Mouse (Mus musculus) liver, adult 2 months (tissue): ENCODE measurements around the gene Gm49378. TPM values are rescaled to one million over a fixed set of nuclear protein-coding genes. Genes with fewer than 3 reads are reported as not detected.
A peak's percentile ranks its signal among the peaks of the same experiment; 100 is the strongest.

ENCODE experiments used
- DNase-seq: peaks from one replicate; pipeline ENCODE4 v3.0.0-alpha.2; 2011; ENCODE audit warnings: low read depth, low spot score; ENCODE audit errors: extremely low read depth
- H3K27ac ChIP-seq: fragments of 200-500 bp; replicated peaks from 2 replicates; pipeline ENCODE4 v1.5.1; 2012; ENCODE audit warnings: low read depth, mild to moderate bottlenecking, control low read depth, inconsistent platforms, low read length; ENCODE audit not compliant: insufficient read depth
- H3K27me3 ChIP-seq: fragments of 200-500 bp; 2 replicates; pipeline ENCODE4 v1.6.1; 2012; ENCODE audit warnings: mild to moderate bottlenecking, moderate library complexity, low read length, inconsistent platforms; ENCODE audit not compliant: control insufficient read depth, insufficient read depth
- H3K36me3 ChIP-seq: fragments of 200-500 bp; 2 replicates; pipeline ENCODE4 v1.6.1; 2012; ENCODE audit warnings: low read length, inconsistent platforms; ENCODE audit not compliant: control insufficient read depth, insufficient read depth
- H3K4me1 ChIP-seq: fragments of 200-500 bp; 2 replicates; pipeline ENCODE4 v1.6.1; 2011; ENCODE audit warnings: low read length; ENCODE audit not compliant: control insufficient read depth, insufficient read depth
- H3K4me3 ChIP-seq: fragments of 200-500 bp; 2 replicates; pipeline ENCODE4 v1.5.1; 2011; ENCODE audit warnings: low read depth, mild to moderate bottlenecking, control low read depth, low read length, moderate library complexity; ENCODE audit not compliant: insufficient read depth
- H3K79me2 ChIP-seq: fragments of 200-500 bp; 2 replicates; pipeline ENCODE4 v1.6.1; 2012; ENCODE audit warnings: inconsistent platforms, mild to moderate bottlenecking, low read length, moderate library complexity; ENCODE audit not compliant: control insufficient read depth, insufficient read depth
- H3K9ac ChIP-seq: fragments of 200-500 bp; 2 replicates; pipeline ENCODE4 v1.6.1; 2012; ENCODE audit warnings: low read depth, mild to moderate bottlenecking, control low read depth, inconsistent platforms, low read length
- CTCF ChIP-seq: fragments of 200-500 bp; IDR thresholded peaks from 2 replicates; pipeline ENCODE4 v1.5.1; 2011; ENCODE audit warnings: low read depth, low read length, control low read depth
- POLR2A ChIP-seq: fragments of 200-500 bp; IDR thresholded peaks from 2 replicates; pipeline ENCODE4 v1.6.1; 2011; ENCODE audit warnings: low read length, control low read depth; ENCODE audit not compliant: insufficient read depth; ENCODE audit errors: extremely low read depth
- WGBS: fragments of 180-500 bp; shearing (Covaris S2); methylation state at CpG from one replicate; pipeline ENCODE4 v1.1.7; 2018; 5-methylcytosine and 5-hydroxymethylcytosine counted together
- polyA plus RNA-seq: library from polyadenylated mRNA; depleted of rRNA; stranded (reverse); fragments of >200 nt; gene quantifications from 2 replicates; pipeline ENCODE4 v1.2.3, GENCODE M21; 2012
- total RNA-seq: library from RNA; depleted of rRNA; stranded (reverse); fragments of >200 nt; gene quantifications from 2 replicates; pipeline ENCODE4 v1.2.3, GENCODE M21; 2014

Gm49378 gene
- total and polyA plus RNA-seq, 2 experiments: 2.1 to 7.9 TPM

- WGBS: 16% methylated on average over 8 of the region's 8 CpGs
- Histone ChIP-seq H3K36me3 (peaks cover 11% of the 10 kb centered on the region), H3K4me1 (peaks cover 14% of the 10 kb centered on the region)
These were observed 5.0 kb upstream of the Gm49378 start for GRCm38 (mm10) chr14:55642679-55643059.

DNA sequence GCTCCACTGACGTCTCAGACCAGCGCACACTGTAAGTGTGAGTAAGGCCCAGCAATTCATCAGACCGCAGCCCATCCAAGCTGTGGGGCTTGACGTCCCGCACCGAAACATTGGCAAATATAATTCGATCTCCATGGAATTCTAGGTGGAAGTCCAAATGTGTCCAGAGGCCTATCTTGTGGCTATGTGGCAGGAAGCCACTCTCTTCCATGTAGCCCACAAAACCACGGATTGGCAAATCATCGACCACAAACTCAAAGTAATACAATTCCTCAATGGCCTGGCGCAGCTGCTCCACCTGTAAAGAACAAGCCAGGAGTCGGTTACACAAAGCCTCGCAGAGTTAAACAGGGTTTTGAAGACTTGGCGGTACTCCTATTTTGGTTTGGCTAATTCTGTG is 3.6 kb upstream of the Gm49378 start:
- no peaks in the 10 kb centered on the region for H3K27me3 ChIP-seq
- no peak for TF ChIP-seq CTCF
- no peak for TF ChIP-seq POLR2A
- H3K4me1 ChIP-seq: peaks cover 14% of the 10 kb centered on the region
- H3K79me2 ChIP-seq: peaks cover 18% of the 10 kb centered on the region; the same call in 1 of the 2 replicates
- H3K4me3 ChIP-seq: no peak overlapping the region
- WGBS: 96% methylated on average over 13 of the region's 13 CpGs
- no peak overlapping the region for H3K9ac ChIP-seq
- no peak for DNase-seq
- peaks cover 14% of the 10 kb centered on the region for H3K36me3 ChIP-seq
- H3K27ac ChIP-seq: no peak overlapping the region

More at GRCm38 (mm10) chr14:55642679-55643059, 5.0 kb upstream of the Gm49378 start:
- H3K27me3 ChIP-seq: no peaks in the 10 kb centered on the region
- TF ChIP-seq CTCF (no peak), POLR2A (no peak)
- peak overlapping the region; percentile 93 for H3K9ac ChIP-seq
- H3K79me2 ChIP-seq: peaks cover 18% of the 10 kb centered on the region; the same call in 1 of the 2 replicates
- H3K27ac ChIP-seq: peak overlapping the region; percentile 96
- peak overlapping the region; percentile 90 for H3K4me3 ChIP-seq
- no peak for DNase-seq

DNA sequence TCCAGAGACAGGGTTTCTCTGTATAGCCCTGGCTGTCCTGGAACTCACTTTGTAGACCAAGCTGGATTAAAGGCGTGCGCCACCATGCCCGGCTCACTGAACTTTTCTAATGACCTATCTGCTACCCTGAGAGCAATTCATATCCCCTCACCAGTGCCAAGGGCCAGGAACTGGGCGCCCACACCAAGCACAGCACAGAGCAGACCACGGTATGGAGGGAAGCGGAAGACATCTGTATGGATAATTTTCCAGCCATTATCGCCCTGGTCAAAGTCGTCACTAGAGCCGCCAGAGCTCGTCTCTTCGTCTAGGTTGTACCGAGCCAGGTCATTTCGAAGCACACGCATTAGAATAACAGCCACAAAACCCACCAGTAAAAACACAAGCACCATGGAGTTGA is 3.1 kb upstream of the Gm49378 start:
- peaks cover 18% of the 10 kb centered on the region; the same call in 1 of the 2 replicates for H3K79me2 ChIP-seq
- H3K9ac ChIP-seq: no peak overlapping the region
- H3K4me1 ChIP-seq: peaks cover 14% of the 10 kb centered on the region
- H3K27ac ChIP-seq: no peak overlapping the region
- H3K4me3 ChIP-seq: no peak overlapping the region
- WGBS: 96% methylated on average over 14 of the region's 14 CpGs
- no peak for DNase-seq
- H3K36me3 ChIP-seq: peaks cover 14% of the 10 kb centered on the region
- H3K27me3 ChIP-seq: no peaks in the 10 kb centered on the region
- TF ChIP-seq CTCF (no peak), POLR2A (no peak)

DNA sequence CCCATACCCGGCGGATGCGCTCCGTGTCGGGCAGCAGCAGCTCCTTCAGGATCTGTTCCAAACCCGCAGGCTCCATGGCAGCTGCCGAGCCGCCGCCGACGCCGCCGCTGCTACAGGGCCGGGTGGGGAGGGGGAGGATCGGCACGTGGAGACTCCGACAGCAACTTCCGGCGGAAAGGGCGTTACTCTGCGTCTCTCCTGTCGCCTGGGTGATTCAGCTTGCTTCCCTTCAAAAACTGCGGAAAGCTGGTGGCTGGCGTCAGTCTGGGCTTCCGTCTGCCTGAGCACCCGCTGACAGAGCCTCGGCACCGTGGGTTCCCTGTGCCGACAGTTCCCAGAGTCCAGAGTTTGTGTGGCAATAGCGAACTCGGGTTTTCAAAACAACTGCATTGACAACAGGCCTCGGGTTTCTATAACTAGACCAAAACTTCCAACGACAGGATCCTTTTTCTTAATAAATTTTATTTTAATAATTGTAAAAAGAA is 2.1 kb downstream of the Gm49378 start, which contains the start of gene Ipo4:
Ipo4 (minus strand) TSS at position 435 of the 485 bp plus-strand sequence.
- Histone ChIP-seq H3K27ac (peak within 1 kb of the TSS; percentile 21; the same call in 1 of the 2 replicates), H3K9ac (peak within 1 kb of the TSS; percentile 84), H3K4me3 (peak within 1 kb of the TSS; percentile 78)

GRCm38 (mm10) chr14:55634874-55635522 is 2.7 kb downstream of the Gm49378 start:
- H3K4me1 ChIP-seq: peaks cover 3% of the 10 kb centered on the region; the same call in 1 of the 2 replicates
- WGBS: 12% methylated on average over 23 of the region's 23 CpGs
- H3K27ac ChIP-seq: peak overlapping the region; percentile 21; the same call in 1 of the 2 replicates
- H3K4me3 ChIP-seq: peak overlapping the region; percentile 78
- H3K27me3 ChIP-seq: no peaks in the 10 kb centered on the region
- TF ChIP-seq CTCF (no peak), POLR2A (no peak)
- peak overlapping the region; percentile 84 for H3K9ac ChIP-seq
- peak; percentile 17 for DNase-seq
- 0 out of 2 replicates have a peak, but pooled peaks cover 2% of the 10 kb centered on the region for H3K79me2 ChIP-seq
- peaks cover 4% of the 10 kb centered on the region; the same call in 1 of the 2 replicates for H3K36me3 ChIP-seq

More for the DNA sequence above, 2.1 kb downstream of the Gm49378 start, which contains the start of gene Ipo4:
- H3K36me3 ChIP-seq: peaks cover 7% of the 10 kb centered on the region; the same call in 1 of the 2 replicates
- no peaks in the 10 kb centered on the region for H3K27me3 ChIP-seq
- peaks cover 3% of the 10 kb centered on the region; the same call in 1 of the 2 replicates for H3K4me1 ChIP-seq
- TF ChIP-seq POLR2A (0 out of 2 replicates have a peak, but pooled peaks have one; percentile 37), CTCF (no peak)
- 3% methylated on average over 33 of the region's 33 CpGs for WGBS
- 0 out of 2 replicates have a peak, but pooled peaks cover 2% of the 10 kb centered on the region for H3K79me2 ChIP-seq
- DNase-seq: peak; percentile 86
